Mouse (Mus musculus) CD8-positive naive resting alpha-beta T cell, adult 2 months (primary cell): ENCODE measurements at regions not wholly inside any gene's neighbourhood (a gene's known extent, or its start where the extent isn't known, plus 50 kb on each side); places are given as distances from the start of the nearest gene placed in this dataset.

Source experiments
- DNase-seq, 2 experiments: peaks; one replicate each; pipeline ENCODE4 v3.0.0; 2022; ENCODE audit warnings: low read depth in 2 of 2, low spot score in 2 of 2

GRCm38 (mm10) chr2:61110591-61110990 lies 147.6 kb upstream of the Rbms1 start:
- no peak for DNase-seq

- no peak for DNase-seq
Observed at GRCm38 (mm10) chr2:61109564-61109963, 146.6 kb upstream of the Rbms1 start.

DNA sequence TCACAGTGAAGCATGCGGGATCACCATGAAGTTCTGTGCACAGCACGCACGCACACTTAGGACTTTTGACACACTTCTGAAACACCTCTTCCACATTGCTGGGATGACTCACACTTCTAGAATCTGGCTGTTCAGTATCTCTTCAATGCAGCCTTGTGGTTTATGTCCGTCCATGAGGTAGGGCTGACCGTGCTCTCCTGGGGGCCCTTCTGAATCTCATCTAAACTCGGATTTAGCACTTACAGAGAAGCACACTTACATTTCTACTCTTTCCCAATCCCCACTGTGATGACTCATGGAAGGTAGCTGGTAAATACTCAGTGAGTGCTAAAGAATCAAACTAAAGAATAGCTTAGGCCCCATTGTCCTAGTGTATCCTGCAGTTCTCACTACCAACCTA lies 142.2 kb upstream of the Rbms1 start:
- DNase-seq: no peak

DNA sequence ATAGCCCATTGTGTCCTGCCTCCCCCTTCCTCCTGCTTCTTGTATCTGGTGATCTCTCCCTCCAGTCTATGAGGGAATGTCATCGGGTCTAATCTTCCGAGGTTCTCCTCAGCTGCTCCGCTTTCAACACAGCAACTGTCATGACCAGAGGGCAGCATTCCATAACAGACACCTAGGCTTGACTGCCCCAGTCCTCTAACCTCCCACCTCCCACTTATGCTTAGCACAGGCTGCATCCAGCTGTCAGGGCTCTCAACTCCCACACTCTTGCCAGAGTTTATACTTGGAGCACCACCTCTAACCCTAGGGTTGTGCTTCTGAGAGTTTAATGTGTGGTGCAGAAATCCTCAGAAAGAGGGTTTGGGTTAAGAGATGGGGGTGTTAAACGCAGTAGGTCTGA lies 137.9 kb upstream of the Rbms1 start:
- no peak for DNase-seq

- no peak for DNase-seq
Observed at GRCm38 (mm10) chr2:61088501-61088900, 125.5 kb upstream of the Rbms1 start.

- no peak for DNase-seq
Observed at GRCm38 (mm10) chr2:61084835-61085234, 121.8 kb upstream of the Rbms1 start.

GRCm38 (mm10) chr2:61083100-61083499 lies 120.1 kb upstream of the Rbms1 start:
- DNase-seq: no peak

- no peak for DNase-seq
Observed at GRCm38 (mm10) chr2:61082640-61083039, 119.6 kb upstream of the Rbms1 start.

- DNase-seq: no peak
Observed at GRCm38 (mm10) chr2:61080006-61080405, 117.0 kb upstream of the Rbms1 start.

GRCm38 (mm10) chr2:61071025-61071424 lies 108.0 kb upstream of the Rbms1 start:
- no peak for DNase-seq

GRCm38 (mm10) chr2:61067877-61068276 lies 104.9 kb upstream of the Rbms1 start:
- DNase-seq: no peak

GRCm38 (mm10) chr2:61062125-61062524 lies 99.1 kb upstream of the Rbms1 start:
- no peak for DNase-seq

DNA sequence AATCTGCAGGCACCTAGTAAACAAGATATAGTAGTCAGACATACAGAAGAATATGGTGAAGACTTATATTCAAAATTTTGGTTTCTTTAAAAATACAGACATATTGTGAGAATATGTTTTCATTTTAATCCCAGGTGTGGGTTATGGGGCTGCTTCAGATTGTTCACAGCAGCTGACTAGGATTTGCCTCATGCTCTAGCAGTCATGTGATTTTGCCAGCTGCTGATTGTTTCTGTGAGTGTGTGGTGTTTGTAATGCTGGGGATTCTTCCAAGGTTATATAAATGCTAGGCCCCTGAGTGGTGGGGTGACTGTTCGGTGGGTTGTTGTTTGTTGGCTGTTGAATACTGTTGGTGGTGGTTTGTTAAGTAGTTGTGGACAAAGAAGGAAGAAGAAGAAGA lies 97.9 kb upstream of the Rbms1 start:
- no peak for DNase-seq

DNA sequence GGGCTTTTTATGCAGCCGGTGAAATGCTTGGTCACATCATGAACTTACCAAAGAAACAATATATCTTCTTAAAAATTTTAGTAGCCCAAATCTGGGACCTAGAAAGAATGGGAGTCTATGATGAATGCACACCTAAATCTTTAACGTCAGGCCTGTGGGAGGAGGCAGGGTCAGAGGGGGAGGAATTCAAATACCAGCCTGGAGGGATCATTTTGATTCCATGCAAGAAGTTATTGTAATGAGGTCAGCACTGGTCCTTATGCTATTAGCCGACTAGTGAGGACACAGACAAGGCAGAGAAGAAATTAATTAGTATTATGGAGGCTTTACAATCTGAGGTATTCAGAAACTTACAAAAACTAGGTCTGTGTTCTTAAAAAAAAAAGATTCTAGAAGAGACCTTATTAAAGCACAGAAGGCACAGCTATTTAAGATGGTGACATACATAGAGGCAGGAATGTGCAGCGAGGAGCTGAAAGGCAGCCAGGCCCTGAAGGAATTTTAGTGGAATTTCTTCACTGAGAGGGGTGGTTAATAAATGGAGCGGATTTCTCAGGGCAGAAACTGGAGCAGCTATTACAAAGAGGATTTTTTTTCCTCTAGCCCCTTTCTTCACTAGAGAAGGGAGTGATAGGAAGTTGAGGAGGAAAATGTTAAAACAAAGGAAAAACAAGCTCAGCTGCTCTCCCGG lies 95.7 kb upstream of the Rbms1 start:
- DNase-seq: no peak

DNA sequence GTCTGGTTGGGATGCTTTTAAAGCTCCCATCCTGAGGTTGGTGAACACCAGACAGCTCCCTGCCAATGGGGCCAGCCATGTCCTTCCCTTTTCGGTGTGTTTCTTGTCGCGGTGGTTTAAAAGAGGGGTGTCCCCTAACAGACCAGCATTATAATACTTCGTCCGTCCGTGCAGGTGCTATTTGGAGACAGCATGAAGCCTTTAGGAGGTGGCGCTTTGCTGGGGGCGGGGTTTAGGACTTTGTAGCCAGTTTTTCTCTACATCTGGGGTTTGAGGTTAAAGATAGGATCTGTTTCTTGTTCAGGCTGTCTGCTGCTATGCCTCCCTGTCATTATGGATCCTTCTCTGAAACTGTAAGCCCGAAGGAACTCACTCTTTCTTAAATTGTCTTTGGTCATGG lies 89.3 kb upstream of the Rbms1 start:
- no peak for DNase-seq

- no peak for DNase-seq
Observed at GRCm38 (mm10) chr2:61051808-61052207, 88.8 kb upstream of the Rbms1 start.

- DNase-seq: no peak
Observed at GRCm38 (mm10) chr2:61046111-61046767, 83.2 kb upstream of the Rbms1 start.

DNA sequence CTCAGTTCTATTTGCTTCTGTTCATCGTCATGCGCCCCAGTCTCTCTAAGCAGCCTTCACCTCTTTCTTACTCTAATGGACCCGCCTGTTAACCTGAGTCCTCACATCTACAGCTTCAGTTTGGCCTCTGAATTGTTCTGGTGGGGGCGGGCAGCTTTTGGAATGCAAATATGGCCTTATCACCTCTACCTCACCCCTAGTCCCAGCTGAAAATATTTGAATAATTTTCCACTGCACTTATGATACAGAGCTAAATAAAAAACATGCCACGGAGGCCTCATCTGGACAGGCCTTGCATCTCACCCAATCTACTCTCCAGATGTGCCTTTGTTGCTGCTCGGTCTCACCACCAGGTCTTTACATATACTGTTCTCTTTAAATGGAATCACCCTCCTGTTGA lies 82.5 kb upstream of the Rbms1 start:
- no peak for DNase-seq

DNA sequence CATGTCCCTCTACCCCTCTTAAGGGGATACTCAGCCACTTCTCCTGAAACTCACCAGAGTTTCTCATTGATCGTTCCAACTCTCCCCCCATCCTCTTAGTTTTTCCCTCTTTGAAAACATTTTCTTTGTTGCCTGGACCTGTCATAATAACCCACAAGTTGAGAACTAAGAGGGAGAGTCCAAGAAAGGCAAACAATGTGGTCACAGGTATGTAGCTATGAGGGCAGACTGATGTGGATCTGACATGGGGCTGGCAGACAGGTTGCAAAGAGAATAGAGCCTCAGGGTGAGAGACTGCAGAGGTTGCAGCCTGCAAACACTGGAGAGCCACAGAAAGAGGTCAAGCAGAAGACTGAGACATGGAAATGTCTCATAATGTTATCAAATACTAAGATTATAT lies 69.9 kb upstream of the Rbms1 start:
- DNase-seq: no peak

DNA sequence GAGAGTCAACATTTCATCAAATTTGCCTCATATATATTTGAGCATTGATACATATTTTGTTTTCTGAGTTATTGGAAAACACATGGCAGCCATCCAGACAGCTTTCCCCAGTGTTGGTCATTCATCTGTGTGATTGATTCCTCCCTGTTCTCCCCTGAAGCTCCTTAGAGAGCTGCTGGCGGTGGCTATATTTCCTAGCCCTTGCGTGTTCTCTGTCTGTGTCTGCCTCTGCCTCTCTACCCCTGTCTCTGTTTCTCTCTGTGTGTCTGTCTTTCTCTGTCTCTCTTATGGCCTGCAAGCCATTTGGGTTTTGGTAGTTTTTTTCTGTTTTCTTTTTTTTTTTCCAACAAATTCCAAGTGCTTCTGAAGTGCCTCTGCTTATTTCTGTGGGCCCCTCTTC lies 66.7 kb upstream of the Rbms1 start:
- no peak for DNase-seq

- DNase-seq: no peak
Observed at GRCm38 (mm10) chr2:61028578-61028977, 65.6 kb upstream of the Rbms1 start.

DNA sequence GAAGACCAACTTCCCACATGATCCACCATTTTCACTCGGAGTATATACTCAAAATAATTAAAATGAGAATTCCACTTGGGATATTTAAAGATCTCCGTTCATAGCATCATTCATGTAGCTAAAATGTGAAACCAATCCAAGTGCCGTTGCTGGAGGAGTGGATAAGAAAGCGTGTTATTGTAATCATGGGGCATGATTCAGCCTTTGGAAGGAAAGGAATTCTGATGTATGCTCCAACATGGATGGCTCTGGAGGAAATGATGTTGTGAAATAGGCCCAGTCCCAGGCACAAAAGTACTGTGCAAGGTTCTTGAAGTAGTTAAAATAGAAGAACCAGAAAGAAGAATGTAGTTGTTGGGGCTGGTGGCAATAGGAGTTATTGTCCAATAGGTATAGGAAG lies 64.7 kb upstream of the Rbms1 start:
- DNase-seq: no peak

DNA sequence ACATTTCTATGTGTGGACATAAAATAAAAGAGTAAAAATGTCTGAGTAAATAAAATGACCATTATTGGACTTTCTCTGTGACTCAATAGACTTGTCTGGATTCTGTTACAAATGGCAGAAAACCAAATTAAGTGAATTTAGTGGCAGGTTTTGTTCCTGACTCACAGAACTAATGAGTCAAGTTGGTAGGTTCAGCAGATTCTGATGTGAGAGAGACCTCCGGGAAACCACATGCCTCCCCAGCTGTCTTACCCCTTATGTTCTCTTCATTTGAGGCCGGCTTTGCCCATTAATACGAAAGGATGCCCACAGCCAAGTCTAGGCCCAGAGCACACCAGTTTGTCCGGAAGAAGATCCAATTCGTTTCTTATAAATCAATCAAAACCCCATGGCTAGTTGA lies 59.4 kb upstream of the Rbms1 start:
- DNase-seq: no peak
